Mouse (Mus musculus) bone marrow macrophage, adult 2 months (primary cell): ENCODE data around the gene Nme7.

Experiments used
- CTCF ChIP-seq: IDR thresholded peaks from 2 replicates; pipeline ENCODE4 v1.5.1; 2012; ENCODE audit warnings: low read depth, mild to moderate bottlenecking, low read length, moderate library complexity
- POLR2A ChIP-seq: IDR thresholded peaks from 2 replicates; pipeline ENCODE4 v1.6.1; 2012; ENCODE audit warnings: mild to moderate bottlenecking, low read depth, low read length, borderline replicate concordance

GRCm38 (mm10) chr1:164303821-164304220, at the start of gene Nme7:
- TF ChIP-seq CTCF (no peak), POLR2A (no peak)
